Mouse (Mus musculus): ENCODE measurements at regions not wholly inside any gene's neighbourhood (a gene's known extent, or its start where the extent isn't known, plus 50 kb on each side); places are given as distances from the start of the nearest gene placed in this dataset.

DNA sequence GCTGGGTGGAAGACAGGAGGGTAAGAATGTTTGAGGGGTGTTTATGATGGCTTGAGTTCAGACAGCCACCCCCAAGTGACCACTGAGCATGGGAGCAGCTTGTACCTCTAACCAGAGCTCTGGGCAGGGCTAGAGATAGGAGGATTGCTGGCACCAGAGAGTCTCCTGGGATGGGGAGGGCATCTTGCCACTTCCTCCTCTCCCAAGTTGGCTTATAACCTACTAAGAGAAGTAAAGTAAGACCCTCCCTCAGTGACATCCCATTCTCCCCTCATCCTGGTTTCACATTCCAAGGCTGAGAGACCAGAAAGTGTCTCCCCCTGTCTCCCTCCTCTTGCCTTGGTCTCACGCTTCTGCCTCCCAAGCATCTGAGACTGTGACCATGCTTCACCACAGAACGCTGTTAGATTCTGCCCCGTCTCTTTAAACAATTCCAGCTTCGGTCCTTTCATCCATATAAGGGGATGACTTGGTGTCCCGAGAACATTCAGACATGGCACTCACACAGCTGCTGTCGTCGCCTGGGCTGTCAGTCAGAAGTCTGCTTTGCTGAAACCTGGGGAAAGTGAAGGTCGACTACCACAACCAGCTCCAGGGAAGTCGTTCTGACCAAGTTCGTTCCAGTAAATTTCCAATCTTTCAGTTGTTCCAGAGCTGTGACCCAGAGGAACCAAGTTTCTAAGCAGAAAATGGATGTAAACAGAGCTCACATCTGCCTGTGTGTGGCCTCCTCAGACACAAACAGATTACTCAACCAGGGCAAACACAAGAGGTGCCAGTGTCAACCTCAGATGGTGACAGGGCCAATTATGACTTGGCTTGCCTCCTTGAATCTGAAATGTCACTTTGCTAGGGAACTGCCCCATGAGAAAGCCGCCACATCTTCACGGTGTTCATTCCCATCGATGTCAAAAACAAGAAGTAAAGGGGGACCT, 85.3 kb upstream of the Rbms3 start:
- intact Hi-C loops (cut with DNase I), result no loop called here
- DNase-seq (ENCODE audit: low spot score in 2 of 2), result no peak

- DNase-seq (ENCODE audit: low spot score in 2 of 2), result no peak
- intact Hi-C loops (cut with DNase I), result no loop called here
Measured at GRCm38 (mm10) chr9:117713121-117713520, 83.4 kb upstream of the Rbms3 start.

DNA sequence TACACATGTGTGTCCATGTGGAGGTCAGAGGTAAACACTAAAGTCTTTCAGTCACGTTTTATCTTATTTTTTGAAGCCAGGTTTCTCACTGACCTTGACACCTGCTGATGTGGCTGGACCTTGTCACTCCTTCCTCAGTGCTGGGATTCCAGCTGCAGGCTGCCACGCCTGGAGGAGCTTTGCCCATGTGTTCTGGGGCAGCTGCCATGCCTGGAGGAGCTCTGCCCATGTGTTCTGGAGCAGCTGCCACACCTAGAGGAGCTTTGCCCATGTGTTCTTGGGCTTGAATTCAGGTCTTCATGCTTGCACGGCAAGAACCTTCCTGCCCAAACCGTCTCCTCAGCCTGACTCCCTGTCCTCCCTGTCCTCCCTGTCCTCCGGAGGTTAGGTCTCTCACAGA, 82.1 kb upstream of the Rbms3 start:
- intact Hi-C loops (cut with DNase I), result no loop called here
- DNase-seq (ENCODE audit: low spot score in 2 of 2), result no peak

DNA sequence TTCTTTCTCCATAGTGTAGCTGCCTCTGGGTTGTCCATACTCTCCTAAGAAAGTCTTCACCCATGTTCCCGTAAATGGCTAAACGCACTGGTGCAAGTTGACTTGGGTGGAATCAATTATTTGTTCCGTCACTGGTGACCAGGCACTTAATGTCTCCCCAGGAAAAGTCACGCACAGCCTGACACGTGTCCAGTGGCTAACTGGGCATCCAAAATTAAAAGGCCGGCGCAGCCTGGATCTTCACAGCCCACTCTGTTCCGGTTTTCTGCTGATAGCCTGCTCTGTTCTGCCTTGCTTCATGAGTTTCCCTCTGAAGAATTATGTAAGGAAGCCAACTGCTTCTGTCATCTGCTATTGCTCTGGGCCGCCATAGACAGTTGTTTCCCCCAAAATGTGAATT, 81.3 kb upstream of the Rbms3 start:
- no peak for DNase-seq (ENCODE audit: low spot score in 2 of 2)
- intact Hi-C loops (cut with DNase I), result no loop called here

GRCm38 (mm10) chr9:117709677-117710076, 80.0 kb upstream of the Rbms3 start:
- no peak for DNase-seq (ENCODE audit: low spot score in 2 of 2)
- intact Hi-C loops (cut with DNase I), result no loop called here

- no peak for DNase-seq (ENCODE audit: low spot score in 2 of 2)
- intact Hi-C loops (cut with DNase I), result no loop called here
Measured at GRCm38 (mm10) chr9:117693001-117693400, 63.3 kb upstream of the Rbms3 start.

- no peak for DNase-seq (ENCODE audit: low spot score in 2 of 2)
- intact Hi-C loops (cut with DNase I), result no loop called here
Measured at GRCm38 (mm10) chr9:117692486-117692885, 62.8 kb upstream of the Rbms3 start.

DNA sequence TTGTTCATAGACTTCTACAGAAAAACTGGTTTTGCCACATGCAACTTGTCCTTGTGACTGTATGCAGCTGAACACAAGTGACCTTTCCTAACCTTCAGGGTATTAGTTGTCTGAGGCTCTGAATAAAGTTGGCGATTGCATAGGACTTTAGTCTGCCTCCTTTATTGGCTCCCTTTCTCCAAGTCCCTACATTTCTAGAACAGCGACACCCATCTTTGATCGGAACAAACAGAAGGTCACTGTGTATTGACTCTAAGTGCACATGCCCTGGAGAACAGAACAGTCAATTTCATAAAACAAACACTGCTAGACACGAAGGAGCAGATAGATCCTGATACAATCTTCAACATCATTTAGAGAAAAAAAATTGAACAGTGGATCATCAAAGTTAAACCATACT, 60.2 kb upstream of the Rbms3 start:
- intact Hi-C loops (cut with DNase I), result no loop called here
- no peak for DNase-seq (ENCODE audit: low spot score in 2 of 2)
